8 mouse cellular contexts compared by ENCODE assay signal in the genomic region with DNA sequence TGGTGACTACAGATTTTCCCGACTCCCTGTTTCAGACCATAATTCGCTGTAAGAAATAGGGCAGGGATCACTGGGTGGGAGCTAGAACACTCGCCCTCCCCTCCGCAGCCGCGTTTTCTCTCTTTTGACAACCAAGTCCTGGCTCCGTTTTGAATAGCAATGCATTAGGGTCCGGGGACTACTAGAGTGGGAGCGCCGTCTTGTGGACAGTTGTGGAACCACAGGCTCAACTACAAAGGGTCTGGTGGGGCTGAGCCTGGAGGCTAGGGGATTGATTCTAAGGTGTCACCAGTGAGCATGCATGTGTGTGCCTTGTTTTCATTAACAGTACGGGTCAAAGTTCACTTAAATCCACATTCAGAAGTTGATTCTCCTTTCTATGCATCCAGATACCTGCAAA. TPM values are rescaled to one million over a fixed set of nuclear protein-coding genes. Genes with fewer than 3 reads are reported as not detected.
A peak's percentile ranks its signal among the peaks of the same experiment; 100 is the strongest.
DNase-seq lines count a peak whose midpoint lies in the region; ATAC-seq and TF ChIP-seq lines count a peak whose summit lies in the region.

No protein-coding gene starts in this region.

- under 1% methylated on average over 11 of the region's 11 CpGs for WGBS in forebrain, embryonic 14.5 days
- WGBS in liver, postnatal 0 days (ENCODE audit: insufficient replicate concordance) = 3% methylated on average over 11 of the region's 11 CpGs
- 1% methylated on average over 11 of the region's 11 CpGs for WGBS in neural tube, embryonic 14.5 days

- H3K4me3 ChIP-seq in ES-Bruce4 (ENCODE audit: low read depth, low read length) = no peak overlapping the region
- no peak overlapping the region for H3K4me3 ChIP-seq in forebrain, embryonic 14.5 days (ENCODE audit: low read depth, low read length)
- H3K4me3 ChIP-seq in liver, postnatal 0 days (ENCODE audit: low read depth, low read length) = 0 out of 2 replicates have a peak overlapping the region, but pooled peaks have one; percentile 2
- H3K4me3 ChIP-seq in neural tube, embryonic 14.5 days (ENCODE audit: low read depth, low read length) = no peak overlapping the region

- peak; percentile 93 for TF ChIP-seq CTCF in ES-Bruce4 (IDR thresholded peaks at IDR 0.05; ENCODE audit: low read depth, low read length)
- TF ChIP-seq CTCF in liver, postnatal 0 days (IDR thresholded peaks at IDR 0.05; ENCODE audit: low read depth) = peak; percentile 97

- DNase-seq in forebrain, embryonic 14.5 days (ENCODE audit: low spot score) = peak; percentile 91
- DNase-seq in heart, postnatal 14 days = peak; percentile 82 to 89
- peak; percentile 89 for DNase-seq in layer of hippocampus, adult 11-12 months (ENCODE audit: low spot score)
- peak; percentile 84 for DNase-seq in liver, postnatal 0 days
- peak; percentile 80 for DNase-seq in testis, postnatal 14 days (ENCODE audit: low spot score)

- H3K27ac ChIP-seq in ES-Bruce4 (ENCODE audit: insufficient read depth, low read length) = no peak overlapping the region
- no peak overlapping the region for H3K27ac ChIP-seq in forebrain, embryonic 14.5 days (ENCODE audit: low read depth, low read length)
- no peak overlapping the region for H3K27ac ChIP-seq in liver, postnatal 0 days (ENCODE audit: low read depth)
- H3K27ac ChIP-seq in neural tube, embryonic 14.5 days (ENCODE audit: low read depth, low read length) = no peak overlapping the region

- intact Hi-C loops in heart, postnatal 14 days (cut with DNase I) = loop anchor here (1.0 to 10.0 kb wide), 3 partner anchors 121 to 324 kb away; no protein-coding TSS in a partner anchor

- H3K27me3 ChIP-seq in ES-Bruce4 (ENCODE audit: control insufficient read depth, insufficient read depth, low read length, poor library complexity, severe bottlenecking) = peaks cover 3% of the 10 kb centered on the region; the same call in 1 of the 2 replicates
- peaks cover 18% of the 10 kb centered on the region for H3K27me3 ChIP-seq in forebrain, embryonic 14.5 days (replicated peaks; ENCODE audit: control insufficient read depth, insufficient read depth, low read length)
- 0 out of 2 replicates have a peak, but pooled peaks cover 6% of the 10 kb centered on the region for H3K27me3 ChIP-seq in liver, postnatal 0 days (ENCODE audit: insufficient read depth, low read length)
- H3K27me3 ChIP-seq in neural tube, embryonic 14.5 days (ENCODE audit: control insufficient read depth, insufficient read depth, low read length) = peaks cover 5% of the 10 kb centered on the region

- H3K9ac ChIP-seq in ES-Bruce4 (ENCODE audit: low read depth, poor library complexity, severe bottlenecking) = no peak overlapping the region
- H3K9ac ChIP-seq in forebrain, embryonic 14.5 days (ENCODE audit: low read length) = 0 out of 2 replicates have a peak overlapping the region, but pooled peaks have one; percentile 13
- H3K9ac ChIP-seq in liver, postnatal 0 days (replicated peaks) = no peak overlapping the region
- no peak overlapping the region for H3K9ac ChIP-seq in neural tube, embryonic 14.5 days (replicated peaks; ENCODE audit: low read depth, low read length)

- H3K9me3 ChIP-seq in ES-Bruce4 (replicated peaks; ENCODE audit: control insufficient read depth, insufficient read depth, low read length, poor library complexity, severe bottlenecking) = no peaks in the 10 kb centered on the region
- H3K9me3 ChIP-seq in forebrain, embryonic 14.5 days (replicated peaks; ENCODE audit: control insufficient read depth, low read length) = no peaks in the 10 kb centered on the region
- no peaks in the 10 kb centered on the region for H3K9me3 ChIP-seq in liver, postnatal 0 days (ENCODE audit: low read length)
- no peaks in the 10 kb centered on the region for H3K9me3 ChIP-seq in neural tube, embryonic 14.5 days (ENCODE audit: control insufficient read depth, low read length)

- no peaks in the 10 kb centered on the region for H3K36me3 ChIP-seq in ES-Bruce4 (ENCODE audit: control insufficient read depth, insufficient read depth, low read length, poor library complexity, severe bottlenecking)
- no peaks in the 10 kb centered on the region for H3K36me3 ChIP-seq in forebrain, embryonic 14.5 days (ENCODE audit: control insufficient read depth, insufficient read depth, low read length)
- H3K36me3 ChIP-seq in liver, postnatal 0 days (replicated peaks; ENCODE audit: insufficient read depth, low read length) = no peaks in the 10 kb centered on the region
- H3K36me3 ChIP-seq in neural tube, embryonic 14.5 days (ENCODE audit: control insufficient read depth, insufficient read depth, low read length) = no peaks in the 10 kb centered on the region

- TF ChIP-seq EP300 in ES-Bruce4 (IDR thresholded peaks at IDR 0.05; ENCODE audit: insufficient read depth, low read depth, low read length) = no peak
- TF ChIP-seq EP300 in liver, postnatal 0 days (IDR thresholded peaks at IDR 0.05; ENCODE audit: low read depth) = no peak

- peak overlapping the region; percentile 41 for H3K4me2 ChIP-seq in forebrain, embryonic 14.5 days (ENCODE audit: low read length)
- peak overlapping the region; percentile 66 for H3K4me2 ChIP-seq in liver, postnatal 0 days (ENCODE audit: low read depth, low read length)
- peak overlapping the region; percentile 27; the same call in 1 of the 2 replicates for H3K4me2 ChIP-seq in neural tube, embryonic 14.5 days (ENCODE audit: low read depth, low read length)

- no peak for TF ChIP-seq POLR2A in ES-Bruce4 (IDR thresholded peaks at IDR 0.05; ENCODE audit: insufficient read depth, low read length)

- ATAC-seq in cerebellum, adult (ENCODE audit: insufficient number of reproducible peaks, low FRiP score, low TSS enrichment) = peak; percentile 49
- ATAC-seq in forebrain, embryonic 14.5 days = peak; percentile 79
- peak; percentile 52; the same call in 1 of the 2 replicates for ATAC-seq in liver, postnatal 0 days
- peak; percentile 69; the same call in 1 of the 2 replicates for ATAC-seq in neural tube, embryonic 14.5 days (ENCODE audit: low read depth)

- H3K4me1 ChIP-seq in ES-Bruce4 (ENCODE audit: control insufficient read depth, insufficient read depth, low read length) = no peaks in the 10 kb centered on the region
- H3K4me1 ChIP-seq in forebrain, embryonic 14.5 days (ENCODE audit: control insufficient read depth, insufficient read depth, low read length) = no peaks in the 10 kb centered on the region
- peaks cover 33% of the 10 kb centered on the region for H3K4me1 ChIP-seq in liver, postnatal 0 days (ENCODE audit: insufficient read depth)
- H3K4me1 ChIP-seq in neural tube, embryonic 14.5 days (ENCODE audit: control insufficient read depth, insufficient read depth, low read length) = 0 out of 2 replicates have a peak, but pooled peaks cover 6% of the 10 kb centered on the region

RNA-seq across cellular contexts. Expression of gene Slc35c1, which starts 26.1 kb away (rescaled TPM):
- 7.6 and 8.2 TPM in 2 replicates for polyA plus RNA-seq in ES-Bruce4 (2011; ENCODE audit: insufficient read depth, insufficient read length, low read depth, missing spikeins)
- polyA plus RNA-seq in forebrain, embryonic 14.5 days (2014; fragmentation: Nextera tagmentation; extraction: Ambion mirVana) = 8.7 and 11.3 TPM in 2 replicates
- 1 to 10 TPM; 5.5 to 5.6 TPM for total RNA-seq in heart, postnatal 14 days (2021)
- 9.0 and 9.3 TPM in 2 replicates for polyA plus RNA-seq in liver, postnatal 0 days (2015; fragmentation: Nextera tagmentation; extraction: Ambion mirVana)
- 15.5 and 16.4 TPM in 2 replicates for polyA plus RNA-seq in neural tube, embryonic 14.5 days (2014; fragmentation: Nextera tagmentation; extraction: Ambion mirVana)

RNA-seq across cellular contexts. Expression of gene Cry2, which starts 52.6 kb away (rescaled TPM):
- 9.9 and 11.8 TPM in 2 replicates for polyA plus RNA-seq in ES-Bruce4 (2011; ENCODE audit: insufficient read depth, insufficient read length, low read depth, missing spikeins)
- polyA plus RNA-seq in forebrain, embryonic 14.5 days (2014; fragmentation: Nextera tagmentation; extraction: Ambion mirVana) = 16.1 and 24.6 TPM in 2 replicates
- 10 to 100 TPM; 20.9 to 26.6 TPM for total RNA-seq in heart, postnatal 14 days (2021)
- polyA plus RNA-seq in liver, postnatal 0 days (2015; fragmentation: Nextera tagmentation; extraction: Ambion mirVana) = 9.6 and 11.9 TPM in 2 replicates
- polyA plus RNA-seq in neural tube, embryonic 14.5 days (2014; fragmentation: Nextera tagmentation; extraction: Ambion mirVana) = 41.7 and 43.5 TPM in 2 replicates
